Mouse (Mus musculus) stomach, postnatal 0 days (tissue): ENCODE measurements around the gene Wnk4. TPM values are rescaled to one million over a fixed set of nuclear protein-coding genes. Genes with fewer than 3 reads are reported as not detected.

Experiments used
- ATAC-seq: fragments of 200-750 bp; cut with Nextera tagmentation; 2 replicates; pipeline ENCODE4 v1.8.0; 2017; ENCODE audit not compliant: low FRiP score, low TSS enrichment
- DNase-seq: peaks from one replicate; pipeline ENCODE4 v3.0.0-alpha.2; 2016; ENCODE audit warnings: low spot score
- H3K27ac ChIP-seq: fragments of 300-500 bp; sonication (generic); replicated peaks from 2 replicates; pipeline ENCODE4 v1.5.1; 2014; ENCODE audit warnings: mild to moderate bottlenecking, control low read depth
- H3K27me3 ChIP-seq: fragments of 300-500 bp; sonication (generic); 2 replicates; pipeline ENCODE4 v1.6.1; 2014; ENCODE audit warnings: low read length; ENCODE audit not compliant: control insufficient read depth, insufficient read depth
- H3K36me3 ChIP-seq: fragments of 300-500 bp; sonication (generic); 2 replicates; pipeline ENCODE4 v1.6.1; 2014; ENCODE audit warnings: low read length, mixed read lengths; ENCODE audit not compliant: control insufficient read depth, insufficient read depth
- H3K4me1 ChIP-seq: fragments of 300-500 bp; sonication (generic); replicated peaks from 2 replicates; pipeline ENCODE4 v1.6.1; 2014; ENCODE audit warnings: antibody characterized with exemption; ENCODE audit not compliant: control insufficient read depth, insufficient read depth
- H3K4me2 ChIP-seq: fragments of 300-500 bp; sonication (generic); replicated peaks from 2 replicates; pipeline ENCODE4 v1.6.1; 2014; ENCODE audit warnings: low read depth, mild to moderate bottlenecking, control low read depth, moderate library complexity
- H3K4me3 ChIP-seq: fragments of 300-500 bp; sonication (generic); 2 replicates; pipeline ENCODE4 v1.5.1; 2014; ENCODE audit warnings: low read depth, low read length, control low read depth
- H3K9ac ChIP-seq: fragments of 300-500 bp; sonication (generic); 2 replicates; pipeline ENCODE4 v1.6.1; 2014; ENCODE audit warnings: mild to moderate bottlenecking, low read length, control low read depth, mixed read lengths
- H3K9me3 ChIP-seq: fragments of 300-500 bp; sonication (generic); 2 replicates; pipeline ENCODE4 v1.6.1; 2016; ENCODE audit warnings: low read length; ENCODE audit not compliant: control insufficient read depth
- CTCF ChIP-seq: IDR thresholded peaks from 2 replicates; pipeline ENCODE4 v1.5.1; 2016; ENCODE audit warnings: antibody characterized with exemption, low read depth, mild to moderate bottlenecking, moderate library complexity
- EP300 ChIP-seq: optimal IDR thresholded peaks from 2 replicates; pipeline ENCODE3; 2016; ENCODE audit warnings: antibody characterized with exemption
- WGBS: fragments of 180-500 bp; shearing (Covaris S2); extraction: QIAGEN DNeasy Blood & Tissue Kit; methylation state at CpG from one replicate; pipeline ENCODE4 v1.1.7; 2014; 5-methylcytosine and 5-hydroxymethylcytosine counted together
- polyA plus RNA-seq: library from polyadenylated mRNA; unstranded; fragments of >200 nt; fragmentation: Nextera tagmentation; extraction: Ambion mirVana; gene quantifications from 2 replicates; pipeline ENCODE4 v1.2.1, GENCODE M21; 2015

The Wnk4 gene
- polyA plus RNA-seq, 1 experiment from 2014 or later: 15.9 TPM

GRCm38 (mm10) chr11:101221306-101221986, 38.9 kb upstream of the Wnk4 start:
- DNase-seq (no peak), ATAC-seq (0 out of 2 replicates have a peak, but pooled peaks have one; percentile 14)
- no peak overlapping the region for H3K9ac ChIP-seq
- peak overlapping the region; percentile 2; the same call in 1 of the 2 replicates for H3K27ac ChIP-seq
- no peak overlapping the region for H3K4me3 ChIP-seq
- TF ChIP-seq EP300 (no peak), CTCF (no peak)
- no peaks in the 10 kb centered on the region for H3K9me3 ChIP-seq
- 63% methylated on average over 8 of the region's 8 CpGs for WGBS
- no peaks in the 10 kb centered on the region for H3K4me1 ChIP-seq
- no peaks in the 10 kb centered on the region for H3K27me3 ChIP-seq
- no peak overlapping the region for H3K4me2 ChIP-seq
- peaks cover 3% of the 10 kb centered on the region; the same call in 1 of the 2 replicates for H3K36me3 ChIP-seq

- TF ChIP-seq EP300: no peak
- TF ChIP-seq CTCF: no peak
- H3K9ac ChIP-seq: no peak overlapping the region
- H3K27me3 ChIP-seq: no peaks in the 10 kb centered on the region
- H3K36me3 ChIP-seq: no peaks in the 10 kb centered on the region
- DNase-seq (no peak), ATAC-seq (no peak)
- H3K9me3 ChIP-seq: no peaks in the 10 kb centered on the region
- 76% methylated on average over 3 of the region's 3 CpGs for WGBS
- H3K4me2 ChIP-seq: no peak overlapping the region
- H3K4me3 ChIP-seq: no peak overlapping the region
- no peak overlapping the region for H3K27ac ChIP-seq
- no peaks in the 10 kb centered on the region for H3K4me1 ChIP-seq
These were observed 36.0 kb upstream of the Wnk4 start for GRCm38 (mm10) chr11:101224337-101224736.

- Histone ChIP-seq H3K9ac (peak overlapping the region; percentile 94), H3K4me1 (no peaks in the 10 kb centered on the region), H3K4me2 (peak overlapping the region; percentile 93), H3K4me3 (peak overlapping the region; percentile 90), H3K27me3 (no peaks in the 10 kb centered on the region), H3K27ac (peak overlapping the region; percentile 91), H3K9me3 (no peaks in the 10 kb centered on the region), H3K36me3 (no peaks in the 10 kb centered on the region)
- 16% methylated on average over 25 of the region's 25 CpGs for WGBS
- ATAC-seq: no peak
- TF ChIP-seq CTCF: no peak
- TF ChIP-seq EP300: no peak
- no peak for DNase-seq
These were observed 34.9 kb upstream of the Wnk4 start for GRCm38 (mm10) chr11:101225331-101226064.

GRCm38 (mm10) chr11:101226065-101226701, 34.2 kb upstream of the Wnk4 start, which contains the start of gene Ezh1:
Ezh1 (minus strand) TSS chr11:101226463.
- no peaks in the 10 kb centered on the region; the same call in 1 of the 2 replicates for H3K4me1 ChIP-seq
- H3K27me3 ChIP-seq: no peaks in the 10 kb centered on the region
- H3K36me3 ChIP-seq: no peaks in the 10 kb centered on the region
- no peaks in the 10 kb centered on the region for H3K9me3 ChIP-seq
- TF ChIP-seq EP300: no peak
- TF ChIP-seq CTCF: peak; percentile 67
- H3K27ac ChIP-seq: peak within 1 kb of the TSS; percentile 91
- peak within 1 kb of the TSS; percentile 94 for H3K9ac ChIP-seq
- H3K4me2 ChIP-seq: peak within 1 kb of the TSS; percentile 93
- DNase-seq (peak; percentile 96), ATAC-seq (peak; percentile 95)
- peak within 1 kb of the TSS; percentile 90 for H3K4me3 ChIP-seq
- WGBS: under 1% methylated on average over 56 of the region's 56 CpGs

- H3K4me3 ChIP-seq: no peak overlapping the region
- WGBS: 34% methylated on average over 8 of the region's 8 CpGs
- H3K4me1 ChIP-seq: no peaks in the 10 kb centered on the region; the same call in 1 of the 2 replicates
- no peaks in the 10 kb centered on the region for H3K27me3 ChIP-seq
- ATAC-seq (no peak), DNase-seq (no peak)
- no peaks in the 10 kb centered on the region for H3K9me3 ChIP-seq
- TF ChIP-seq EP300 (no peak), CTCF (no peak)
- H3K4me2 ChIP-seq: no peak overlapping the region
- H3K9ac ChIP-seq: no peak overlapping the region; the same call in 1 of the 2 replicates
- peak overlapping the region; percentile 92 for H3K27ac ChIP-seq
- H3K36me3 ChIP-seq: no peaks in the 10 kb centered on the region
These were observed 30.9 kb upstream of the Wnk4 start for GRCm38 (mm10) chr11:101229361-101229900.
